Mouse (Mus musculus): ENCODE measurements around the gene Gna14. TPM values are rescaled to one million over a fixed set of nuclear protein-coding genes. Genes with fewer than 3 reads are reported as not detected.

Gna14 gene
- polyA plus RNA-seq, 1 experiment: not detected

- WGBS: 78% methylated on average over 9 of the region's 9 CpGs
- no peaks in the 10 kb centered on the region for H3K4me1 ChIP-seq (ENCODE audit: control insufficient read depth, insufficient read depth, low read length)
Observed at GRCm38 (mm10) chr19:16462461-16462860, 26.9 kb downstream of the Gna14 start.

GRCm38 (mm10) chr19:16464730-16465129, 29.2 kb downstream of the Gna14 start:
- TF ChIP-seq POLR2A (IDR thresholded peaks at IDR 0.05; ENCODE audit: insufficient read depth, low read depth, low read length) (no peak), CTCF (IDR thresholded peaks at IDR 0.05; ENCODE audit: insufficient read depth, low read depth, low read length) (no peak)
- WGBS: 73% methylated on average over 4 of the region's 4 CpGs
- H3K4me3 ChIP-seq (ENCODE audit: insufficient read depth, low read depth, low read length): no peak overlapping the region
- H3K4me1 ChIP-seq (ENCODE audit: control insufficient read depth, insufficient read depth, low read length): no peaks in the 10 kb centered on the region
- H3K27ac ChIP-seq (ENCODE audit: insufficient read depth, low read depth, low read length): no peak overlapping the region

More at GRCm38 (mm10) chr19:16462461-16462860, 26.9 kb downstream of the Gna14 start:
- Histone ChIP-seq H3K4me3 (ENCODE audit: insufficient read depth, low read depth, low read length) (no peak overlapping the region), H3K27ac (ENCODE audit: insufficient read depth, low read depth, low read length) (no peak overlapping the region)
- TF ChIP-seq CTCF (IDR thresholded peaks at IDR 0.05; ENCODE audit: insufficient read depth, low read depth, low read length): no peak
- TF ChIP-seq POLR2A (IDR thresholded peaks at IDR 0.05; ENCODE audit: insufficient read depth, low read depth, low read length): no peak

GRCm38 (mm10) chr19:16468756-16469374, 33.3 kb downstream of the Gna14 start:
- 42% methylated on average over 2 of the region's 2 CpGs for WGBS
- Histone ChIP-seq H3K4me1 (ENCODE audit: control insufficient read depth, insufficient read depth, low read length) (no peaks in the 10 kb centered on the region), H3K27ac (ENCODE audit: insufficient read depth, low read depth, low read length) (no peak overlapping the region), H3K4me3 (ENCODE audit: insufficient read depth, low read depth, low read length) (no peak overlapping the region)
- no peak for TF ChIP-seq POLR2A (IDR thresholded peaks at IDR 0.05; ENCODE audit: insufficient read depth, low read depth, low read length)
- no peak for TF ChIP-seq CTCF (IDR thresholded peaks at IDR 0.05; ENCODE audit: insufficient read depth, low read depth, low read length)

- no peak overlapping the region for H3K4me3 ChIP-seq (ENCODE audit: insufficient read depth, low read depth, low read length)
- H3K27ac ChIP-seq (ENCODE audit: insufficient read depth, low read depth, low read length): no peak overlapping the region
- TF ChIP-seq CTCF (IDR thresholded peaks at IDR 0.05; ENCODE audit: insufficient read depth, low read depth, low read length) (no peak), POLR2A (IDR thresholded peaks at IDR 0.05; ENCODE audit: insufficient read depth, low read depth, low read length) (no peak)
- no peaks in the 10 kb centered on the region for H3K4me1 ChIP-seq (ENCODE audit: control insufficient read depth, insufficient read depth, low read length)
- 81% methylated on average over 5 of the region's 5 CpGs for WGBS
Observed at GRCm38 (mm10) chr19:16472655-16473054, 37.1 kb downstream of the Gna14 start.

GRCm38 (mm10) chr19:16477314-16477946, 41.9 kb downstream of the Gna14 start:
- 91% methylated on average over 12 of the region's 12 CpGs for WGBS
- TF ChIP-seq CTCF (IDR thresholded peaks at IDR 0.05; ENCODE audit: insufficient read depth, low read depth, low read length) (no peak), POLR2A (IDR thresholded peaks at IDR 0.05; ENCODE audit: insufficient read depth, low read depth, low read length) (no peak)
- Histone ChIP-seq H3K4me1 (ENCODE audit: control insufficient read depth, insufficient read depth, low read length) (no peaks in the 10 kb centered on the region), H3K27ac (ENCODE audit: insufficient read depth, low read depth, low read length) (no peak overlapping the region), H3K4me3 (ENCODE audit: insufficient read depth, low read depth, low read length) (no peak overlapping the region)

GRCm38 (mm10) chr19:16478186-16478607, 42.6 kb downstream of the Gna14 start:
- no peaks in the 10 kb centered on the region for H3K4me1 ChIP-seq (ENCODE audit: control insufficient read depth, insufficient read depth, low read length)
- no peak overlapping the region for H3K27ac ChIP-seq (ENCODE audit: insufficient read depth, low read depth, low read length)
- no peak overlapping the region for H3K4me3 ChIP-seq (ENCODE audit: insufficient read depth, low read depth, low read length)
- WGBS: 85% methylated on average over 8 of the region's 8 CpGs
- TF ChIP-seq POLR2A (IDR thresholded peaks at IDR 0.05; ENCODE audit: insufficient read depth, low read depth, low read length) (no peak), CTCF (IDR thresholded peaks at IDR 0.05; ENCODE audit: insufficient read depth, low read depth, low read length) (no peak)

GRCm38 (mm10) chr19:16482047-16482446, 46.5 kb downstream of the Gna14 start:
- WGBS: 88% methylated on average over 3 of the region's 3 CpGs
- Histone ChIP-seq H3K27ac (ENCODE audit: insufficient read depth, low read depth, low read length) (no peak overlapping the region), H3K4me3 (ENCODE audit: insufficient read depth, low read depth, low read length) (no peak overlapping the region), H3K4me1 (ENCODE audit: control insufficient read depth, insufficient read depth, low read length) (no peaks in the 10 kb centered on the region)
- TF ChIP-seq CTCF (IDR thresholded peaks at IDR 0.05; ENCODE audit: insufficient read depth, low read depth, low read length) (no peak), POLR2A (IDR thresholded peaks at IDR 0.05; ENCODE audit: insufficient read depth, low read depth, low read length) (no peak)

GRCm38 (mm10) chr19:16484237-16484636, 48.7 kb downstream of the Gna14 start:
- no peak for TF ChIP-seq CTCF (IDR thresholded peaks at IDR 0.05; ENCODE audit: insufficient read depth, low read depth, low read length)
- TF ChIP-seq POLR2A (IDR thresholded peaks at IDR 0.05; ENCODE audit: insufficient read depth, low read depth, low read length): no peak
- H3K4me1 ChIP-seq (ENCODE audit: control insufficient read depth, insufficient read depth, low read length): no peaks in the 10 kb centered on the region
- WGBS: 83% methylated on average over 10 of the region's 10 CpGs

GRCm38 (mm10) chr19:16484671-16485070, 49.1 kb downstream of the Gna14 start:
- Histone ChIP-seq H3K4me1 (ENCODE audit: control insufficient read depth, insufficient read depth, low read length) (no peaks in the 10 kb centered on the region), H3K4me3 (ENCODE audit: insufficient read depth, low read depth, low read length) (no peak overlapping the region), H3K27ac (ENCODE audit: insufficient read depth, low read depth, low read length) (no peak overlapping the region)
- 65% methylated on average over 5 of the region's 5 CpGs for WGBS
- TF ChIP-seq CTCF (IDR thresholded peaks at IDR 0.05; ENCODE audit: insufficient read depth, low read depth, low read length) (no peak), POLR2A (IDR thresholded peaks at IDR 0.05; ENCODE audit: insufficient read depth, low read depth, low read length) (no peak)

More at GRCm38 (mm10) chr19:16484237-16484636, 48.7 kb downstream of the Gna14 start:
- Histone ChIP-seq H3K4me3 (ENCODE audit: insufficient read depth, low read depth, low read length) (no peak overlapping the region), H3K27ac (ENCODE audit: insufficient read depth, low read depth, low read length) (no peak overlapping the region)

Measured in olfactory bulb, adult 2 months (tissue).